Comparison of ENCODE assay signal across 17 mouse cellular contexts in genomic region chr7:79398426-79398825, GRCm38 (mm10). TPM values are rescaled to one million over a fixed set of nuclear protein-coding genes. Genes with fewer than 3 reads are reported as not detected.
"Had no signal": no experiment of that assay in that cellular context is flagged by ENCODE, and none has a peak within 500 bp of the region (broad histone marks: within the 10 kb centered on the region; RNA-seq: fewer than 3 reads in every experiment).

No protein-coding gene starts in this region.

- H3K9me3 ChIP-seq: kidney, embryonic 15.5 days; liver, embryonic 13.5 days had no signal

- H3K36me3 ChIP-seq: kidney, embryonic 15.5 days had no signal

- H3K9ac ChIP-seq: kidney, embryonic 15.5 days; liver, embryonic 13.5 days had no signal

- H3K4me2 ChIP-seq: kidney, embryonic 15.5 days; liver, embryonic 13.5 days; midbrain, embryonic 11.5 days had no signal

- H3K4me3 ChIP-seq: kidney, embryonic 15.5 days; liver, embryonic 13.5 days had no signal

- DNase-seq: kidney, adult 2 months; kidney, postnatal 10 days; kidney, postnatal 36 days; left cerebral cortex, postnatal 4 days; liver, embryonic 13.5 days; lung, adult 2 months; lung, postnatal 14 days; lung, postnatal 4 days; midbrain, embryonic 14.5 days; thymus, adult 2 months; thymus, postnatal 25 days had no signal

- H3K27ac ChIP-seq: kidney, embryonic 15.5 days; liver, embryonic 13.5 days had no signal

- H3K27me3 ChIP-seq: kidney, embryonic 15.5 days; liver, embryonic 13.5 days had no signal

RNA-seq across cellular contexts. Expression of gene Rlbp1, which starts 11.6 kb away (rescaled TPM):
- polyA plus RNA-seq: liver, adult 2 months; small intestine, adult 2 months; spleen, adult 2 months; stomach, embryonic 14.5 days had no signal
